Mouse (Mus musculus): ENCODE measurements around the gene Tnk2.
A peak's percentile ranks its signal among the peaks of the same experiment; 100 is the strongest.

The Tnk2 gene

GRCm38 (mm10) chr16:32643661-32644061 is at the start of gene Tnk2:
Gene Tnk2, plus strand, starts transcription at chr16:32643874.
- no peak for DNase-seq (ENCODE audit: extremely low read depth, low read depth, low spot score)

GRCm38 (mm10) chr16:32593916-32594315 is 49.8 kb upstream of the Tnk2 start:
- DNase-seq (ENCODE audit: extremely low read depth, low read depth, low spot score) = no peak

- no peak for DNase-seq (ENCODE audit: extremely low read depth, low read depth, low spot score)
Observed at GRCm38 (mm10) chr16:32594701-32595100, 49.0 kb upstream of the Tnk2 start.

GRCm38 (mm10) chr16:32595142-32595855 is 48.4 kb upstream of the Tnk2 start:
- no peak for DNase-seq (ENCODE audit: extremely low read depth, low read depth, low spot score)

- DNase-seq (ENCODE audit: extremely low read depth, low read depth, low spot score) = no peak
Observed at GRCm38 (mm10) chr16:32597909-32598381, 45.7 kb upstream of the Tnk2 start.

GRCm38 (mm10) chr16:32599151-32599550 is 44.5 kb upstream of the Tnk2 start:
- DNase-seq (ENCODE audit: extremely low read depth, low read depth, low spot score) = no peak

GRCm38 (mm10) chr16:32602193-32602685 is 41.4 kb upstream of the Tnk2 start:
- no peak for DNase-seq (ENCODE audit: extremely low read depth, low read depth, low spot score)

- DNase-seq (ENCODE audit: extremely low read depth, low read depth, low spot score) = no peak
Observed at GRCm38 (mm10) chr16:32607562-32608343, 35.9 kb upstream of the Tnk2 start.

GRCm38 (mm10) chr16:32608344-32608711 is 35.3 kb upstream of the Tnk2 start:
- no peak for DNase-seq (ENCODE audit: extremely low read depth, low read depth, low spot score)

- DNase-seq (ENCODE audit: extremely low read depth, low read depth, low spot score) = peak; percentile 66
Observed at GRCm38 (mm10) chr16:32608712-32609400, 34.8 kb upstream of the Tnk2 start, which contains the start of gene Tfrc. Gene Tfrc, plus strand, starts transcription at chr16:32608920.

- no peak for DNase-seq (ENCODE audit: extremely low read depth, low read depth, low spot score)
Observed at GRCm38 (mm10) chr16:32609401-32609779, 34.3 kb upstream of the Tnk2 start.

- no peak for DNase-seq (ENCODE audit: extremely low read depth, low read depth, low spot score)
Observed at GRCm38 (mm10) chr16:32610460-32611255, 33.0 kb upstream of the Tnk2 start.

GRCm38 (mm10) chr16:32612052-32612451 is 31.6 kb upstream of the Tnk2 start:
- no peak for DNase-seq (ENCODE audit: extremely low read depth, low read depth, low spot score)

- DNase-seq (ENCODE audit: extremely low read depth, low read depth, low spot score) = no peak
Observed at GRCm38 (mm10) chr16:32613269-32613834, 30.3 kb upstream of the Tnk2 start.

GRCm38 (mm10) chr16:32614047-32614446 is 29.6 kb upstream of the Tnk2 start:
- no peak for DNase-seq (ENCODE audit: extremely low read depth, low read depth, low spot score)

GRCm38 (mm10) chr16:32618946-32619345 is 24.7 kb upstream of the Tnk2 start:
- DNase-seq (ENCODE audit: extremely low read depth, low read depth, low spot score) = no peak

- DNase-seq (ENCODE audit: extremely low read depth, low read depth, low spot score) = no peak
Observed at GRCm38 (mm10) chr16:32628140-32628539, 15.5 kb upstream of the Tnk2 start.

- no peak for DNase-seq (ENCODE audit: extremely low read depth, low read depth, low spot score)
Observed at GRCm38 (mm10) chr16:32632328-32632824, 11.3 kb upstream of the Tnk2 start.

- no peak for DNase-seq (ENCODE audit: extremely low read depth, low read depth, low spot score)
Observed at GRCm38 (mm10) chr16:32633486-32634012, 10.1 kb upstream of the Tnk2 start.

- DNase-seq (ENCODE audit: extremely low read depth, low read depth, low spot score) = no peak
Observed at GRCm38 (mm10) chr16:32634183-32634582, 9.5 kb upstream of the Tnk2 start.
